18 mouse cellular contexts compared by ENCODE assay signal in genomic region chr6:55332773-55333109, GRCm38 (mm10). TPM values are rescaled to one million over a fixed set of nuclear protein-coding genes. Genes with fewer than 3 reads are reported as not detected.
DNase-seq lines count a peak whose midpoint lies in the region; ATAC-seq lines count a peak whose summit lies in the region.
"Had no signal": no experiment of that assay in that cellular context is flagged by ENCODE, and none has a peak within 500 bp of the region (broad histone marks: within the 10 kb centered on the region; RNA-seq: fewer than 3 reads in every experiment).

No protein-coding gene starts in this region.

- H3K4me3 ChIP-seq in lung, embryonic 15.5 days, result no peak overlapping the region
- no peak overlapping the region for H3K4me3 ChIP-seq in embryonic facial prominence, embryonic 14.5 days (ENCODE audit: low read depth, low read length)
- H3K4me3 ChIP-seq in limb, embryonic 15.5 days, result no peak overlapping the region
- H3K4me3 ChIP-seq: erythroblast, embryonic 14.5 days; megakaryocyte, embryonic 14.5 days had no signal

- no peaks in the 10 kb centered on the region for H3K36me3 ChIP-seq in lung, embryonic 15.5 days
- H3K36me3 ChIP-seq in embryonic facial prominence, embryonic 14.5 days (ENCODE audit: control insufficient read depth, insufficient read depth, low read length), result no peaks in the 10 kb centered on the region
- no peaks in the 10 kb centered on the region for H3K36me3 ChIP-seq in limb, embryonic 15.5 days
- H3K36me3 ChIP-seq: G1E had no signal

- intact Hi-C loops in heart, postnatal 14 days (cut with DNase I), result no loop called here

- H3K27me3 ChIP-seq in lung, embryonic 15.5 days, result no peaks in the 10 kb centered on the region
- no peaks in the 10 kb centered on the region for H3K27me3 ChIP-seq in embryonic facial prominence, embryonic 14.5 days (replicated peaks; ENCODE audit: control insufficient read depth, insufficient read depth, low read length)
- H3K27me3 ChIP-seq in limb, embryonic 15.5 days, result no peaks in the 10 kb centered on the region

- no peak for ATAC-seq in lung, embryonic 15.5 days (ENCODE audit: borderline replicate concordance, extremely low read depth, low FRiP score, low TSS enrichment)
- ATAC-seq in embryonic facial prominence, embryonic 14.5 days (ENCODE audit: low read depth), result peak; percentile 51
- peak; percentile 69 for ATAC-seq in limb, embryonic 15.5 days (ENCODE audit: insufficient number of reproducible peaks, low FRiP score, low TSS enrichment, low read depth)
- ATAC-seq: intestine, postnatal 0 days had no signal

- 59% methylated on average over 6 of the region's 6 CpGs for WGBS in lung, embryonic 15.5 days
- 47% methylated on average over 6 of the region's 6 CpGs for WGBS in embryonic facial prominence, embryonic 14.5 days
- WGBS in limb, embryonic 15.5 days, result 34% methylated on average over 6 of the region's 6 CpGs

- 0 out of 2 replicates have a peak overlapping the region, but pooled peaks have one; percentile 3 for H3K27ac ChIP-seq in lung, embryonic 15.5 days
- H3K27ac ChIP-seq in embryonic facial prominence, embryonic 14.5 days (replicated peaks; ENCODE audit: low read depth, low read length), result peak overlapping the region; percentile 74
- peak overlapping the region; percentile 80 for H3K27ac ChIP-seq in limb, embryonic 15.5 days
- H3K27ac ChIP-seq: liver, embryonic 14.5 days had no signal

- peak; percentile 95 for DNase-seq in heart, adult 11 months
- DNase-seq in heart, postnatal 14 days, result no peak
- DNase-seq in lung, postnatal 10 days, result no peak
- peak; percentile 88 for DNase-seq in embryonic facial prominence, embryonic 14.5 days (ENCODE audit: low spot score)
- DNase-seq in urinary bladder, postnatal 4 days (ENCODE audit: low spot score in 2 of 2), result no peak
- no peak for DNase-seq in adrenal gland, adult 2 months
- DNase-seq: B cell, adult 2 months; cerebellum, postnatal 25 days; gastrocnemius, postnatal 36 days; kidney, postnatal 25 days had no signal

- H3K9me3 ChIP-seq in lung, embryonic 15.5 days, result no peaks in the 10 kb centered on the region
- no peaks in the 10 kb centered on the region for H3K9me3 ChIP-seq in embryonic facial prominence, embryonic 14.5 days (ENCODE audit: control insufficient read depth, low read length)
- H3K9me3 ChIP-seq in limb, embryonic 15.5 days, result no peaks in the 10 kb centered on the region
- H3K9me3 ChIP-seq: G1E; megakaryocyte, embryonic 14.5 days had no signal

- H3K4me1 ChIP-seq in lung, embryonic 15.5 days, result peaks cover 52% of the 10 kb centered on the region
- H3K4me1 ChIP-seq in embryonic facial prominence, embryonic 14.5 days (ENCODE audit: control insufficient read depth, insufficient read depth, low read length), result peaks cover 43% of the 10 kb centered on the region
- H3K4me1 ChIP-seq in limb, embryonic 15.5 days, result peaks cover 64% of the 10 kb centered on the region

- no peak overlapping the region for H3K9ac ChIP-seq in lung, embryonic 15.5 days
- no peak overlapping the region for H3K9ac ChIP-seq in embryonic facial prominence, embryonic 14.5 days (ENCODE audit: low read depth, low read length)
- no peak overlapping the region for H3K9ac ChIP-seq in limb, embryonic 15.5 days
- H3K9ac ChIP-seq: liver, embryonic 14.5 days had no signal

- H3K4me2 ChIP-seq in lung, embryonic 15.5 days, result no peak overlapping the region
- no peak overlapping the region for H3K4me2 ChIP-seq in embryonic facial prominence, embryonic 14.5 days (ENCODE audit: low read depth, low read length)
- no peak overlapping the region for H3K4me2 ChIP-seq in limb, embryonic 15.5 days

RNA-seq across cellular contexts. Expression of gene Aqp1, which starts 3.5 kb away (rescaled TPM):
- 100 to 1,000 TPM; 397 to 446 TPM for total RNA-seq in heart, postnatal 14 days (2021)
- 48.8 and 57.9 TPM in 2 replicates for polyA plus RNA-seq in lung, embryonic 15.5 days (2015; fragmentation: Nextera tagmentation; extraction: Ambion mirVana)
- 20.4 and 20.5 TPM in 2 replicates for polyA plus RNA-seq in embryonic facial prominence, embryonic 14.5 days (2014; fragmentation: Nextera tagmentation; extraction: Ambion mirVana)
- 119 and 122 TPM in 2 replicates for polyA plus RNA-seq in limb, embryonic 15.5 days (2015; fragmentation: Nextera tagmentation; extraction: Ambion mirVana)
- total RNA-seq in adrenal gland, adult 2 months (2021), result 10 to 100 TPM; 35.1 to 85.4 TPM
- polyA plus RNA-seq in adrenal gland, adult 2 months (2012; rRNA removed), result 135 and 204 TPM in 2 replicates
- polyA plus RNA-seq: G1E had no signal

RNA-seq across cellular contexts. Expression of gene Ghrhr, which starts 43.4 kb away (rescaled TPM):
- total RNA-seq in heart, postnatal 14 days (2021), result not detected
- 0.09 and 0.10 TPM in 2 replicates for polyA plus RNA-seq in lung, embryonic 15.5 days (2015; fragmentation: Nextera tagmentation; extraction: Ambion mirVana)
- not detected in 2 replicates for polyA plus RNA-seq in embryonic facial prominence, embryonic 14.5 days (2014; fragmentation: Nextera tagmentation; extraction: Ambion mirVana)
- not detected in 2 replicates for polyA plus RNA-seq in limb, embryonic 15.5 days (2015; fragmentation: Nextera tagmentation; extraction: Ambion mirVana)
- total RNA-seq in adrenal gland, adult 2 months (2021), result not detected
- polyA plus RNA-seq in adrenal gland, adult 2 months (2012; rRNA removed), result not detected in 2 replicates
- total RNA-seq: gastrocnemius, postnatal 36 days; neutrophil, adult 5-6 weeks had no signal
- polyA plus RNA-seq: erythroblast, embryonic 14.5 days; G1E; intestine, postnatal 0 days had no signal

Comparison
In these comparisons a context has a peak if more than half of its experiments do, and no peak if none do; other contexts are left out.
1. DNase-seq: peak in heart, adult 11 months (single experiment) and embryonic facial prominence, embryonic 14.5 days (single experiment); none in heart, postnatal 14 days (0 of 2), lung, postnatal 10 days (single experiment), urinary bladder, postnatal 4 days (0 of 2) and adrenal gland, adult 2 months (single experiment).
2. H3K27ac ChIP-seq: peak in every context shown above with its lines; median percentile 80 in limb, embryonic 15.5 days; 74 in embryonic facial prominence, embryonic 14.5 days; 3 in lung, embryonic 15.5 days.